Mouse (Mus musculus): ENCODE measurements at regions not wholly inside any gene's neighbourhood (a gene's known extent, or its start where the extent isn't known, plus 50 kb on each side); places are given as distances from the start of the nearest gene placed in this dataset.
A peak's percentile ranks its signal among the peaks of the same experiment; 100 is the strongest.

DNA sequence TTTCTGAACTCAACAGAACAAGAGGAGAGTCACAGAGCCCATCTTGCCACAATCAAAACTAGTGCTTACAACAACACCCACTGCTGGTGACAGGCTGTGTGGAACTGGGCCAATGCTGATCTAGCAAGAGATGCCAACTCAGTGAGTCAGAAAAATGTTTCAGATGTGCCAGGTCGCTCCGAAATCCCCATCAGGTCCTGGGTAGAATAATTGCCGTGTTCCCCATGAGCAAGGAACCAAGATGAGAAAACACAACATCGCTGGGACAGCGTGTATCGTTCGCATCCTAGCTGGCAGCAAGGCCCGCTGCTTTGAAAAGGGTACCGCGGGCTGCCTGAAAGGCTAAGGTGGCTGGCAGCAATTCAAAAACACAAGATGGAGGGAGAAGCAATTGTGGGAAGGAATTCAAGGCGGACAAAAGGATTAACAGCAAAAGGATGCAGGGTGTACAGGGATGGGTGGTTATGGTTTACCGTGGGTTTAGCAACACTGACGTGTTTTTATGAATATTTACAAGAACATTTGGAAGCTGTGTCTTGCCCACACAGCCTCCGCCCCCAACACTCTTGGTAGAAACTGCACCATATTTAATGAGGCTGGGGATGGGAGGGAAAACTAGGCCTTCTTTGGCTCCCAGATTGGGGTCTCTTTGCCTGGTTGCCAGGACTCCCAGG, 229.7 kb upstream of the G2e3 start:
- WGBS = 75% methylated on average over 14 of the region's 14 CpGs
- Histone ChIP-seq H3K4me3 (no peak overlapping the region), H3K36me3 (no peaks in the 10 kb centered on the region), H3K4me1 (no peaks in the 10 kb centered on the region), H3K9ac (no peak overlapping the region), H3K27ac (no peak overlapping the region), H3K9me3 (no peaks in the 10 kb centered on the region), H3K4me2 (no peak overlapping the region), H3K27me3 (no peaks in the 10 kb centered on the region)
- ATAC-seq (ENCODE audit: insufficient number of reproducible peaks, low FRiP score, low TSS enrichment, low read depth) = peak; percentile 30; the same call in 1 of the 2 replicates

GRCm38 (mm10) chr12:51117436-51118020, 230.3 kb upstream of the G2e3 start:
- no peak overlapping the region for H3K4me2 ChIP-seq

DNA sequence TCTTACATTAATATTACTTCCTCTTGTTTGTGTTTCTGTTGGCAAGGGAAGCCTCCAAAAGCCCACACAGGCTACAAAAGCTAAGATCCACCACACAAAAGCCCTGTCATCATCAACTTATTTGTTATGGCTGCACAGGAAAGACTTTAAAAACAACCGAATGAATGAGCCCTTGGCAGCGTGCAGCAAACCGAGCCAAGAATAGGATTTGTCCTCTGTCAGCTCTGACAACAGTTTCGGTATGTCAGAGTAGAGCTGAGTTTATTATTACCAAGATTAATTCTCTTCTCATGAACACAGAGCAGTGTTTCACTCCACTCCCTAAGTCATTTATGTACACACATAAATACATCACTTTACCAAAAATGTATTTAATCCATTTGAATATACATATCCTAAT, 236.1 kb upstream of the G2e3 start:
- H3K4me3 ChIP-seq = no peak overlapping the region
- WGBS = 69% methylated on average over 4 of the region's 4 CpGs
- no peaks in the 10 kb centered on the region for H3K27me3 ChIP-seq
- H3K4me1 ChIP-seq = no peaks in the 10 kb centered on the region
- no peaks in the 10 kb centered on the region for H3K9me3 ChIP-seq
- no peak overlapping the region for H3K27ac ChIP-seq
- H3K4me2 ChIP-seq = no peak overlapping the region
- no peak overlapping the region for H3K9ac ChIP-seq
- no peaks in the 10 kb centered on the region for H3K36me3 ChIP-seq
- ATAC-seq (ENCODE audit: insufficient number of reproducible peaks, low FRiP score, low TSS enrichment, low read depth) = no peak

More at GRCm38 (mm10) chr12:51117436-51118020, 230.3 kb upstream of the G2e3 start:
- no peaks in the 10 kb centered on the region for H3K4me1 ChIP-seq
- no peak overlapping the region for H3K9ac ChIP-seq
- no peaks in the 10 kb centered on the region for H3K36me3 ChIP-seq
- WGBS = 69% methylated on average over 8 of the region's 8 CpGs
- H3K9me3 ChIP-seq = no peaks in the 10 kb centered on the region
- H3K4me3 ChIP-seq = no peak overlapping the region
- ATAC-seq (ENCODE audit: insufficient number of reproducible peaks, low FRiP score, low TSS enrichment, low read depth) = no peak
- no peak overlapping the region for H3K27ac ChIP-seq
- H3K27me3 ChIP-seq = no peaks in the 10 kb centered on the region

DNA sequence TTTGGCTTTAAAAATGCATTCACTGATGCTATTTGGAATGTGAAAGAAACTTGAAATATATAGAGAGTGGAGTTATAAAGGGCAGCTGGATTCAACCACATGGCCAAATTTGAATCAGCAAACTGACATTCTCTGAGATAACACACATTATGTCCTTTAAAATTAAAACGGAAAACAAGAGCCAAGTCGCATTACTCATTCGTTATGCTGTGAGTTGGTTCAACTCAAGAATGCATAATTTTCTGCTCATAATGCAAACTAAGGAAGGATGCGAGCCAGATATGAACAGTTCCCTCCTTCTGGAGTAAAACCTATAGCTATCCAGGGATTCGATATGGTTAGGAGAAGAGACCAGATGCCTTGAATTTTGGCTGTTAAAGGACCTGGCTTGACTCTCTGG, 239.8 kb upstream of the G2e3 start:
- Histone ChIP-seq H3K27me3 (no peaks in the 10 kb centered on the region), H3K9ac (no peak overlapping the region)
- no peak for ATAC-seq (ENCODE audit: insufficient number of reproducible peaks, low FRiP score, low TSS enrichment, low read depth)

DNA sequence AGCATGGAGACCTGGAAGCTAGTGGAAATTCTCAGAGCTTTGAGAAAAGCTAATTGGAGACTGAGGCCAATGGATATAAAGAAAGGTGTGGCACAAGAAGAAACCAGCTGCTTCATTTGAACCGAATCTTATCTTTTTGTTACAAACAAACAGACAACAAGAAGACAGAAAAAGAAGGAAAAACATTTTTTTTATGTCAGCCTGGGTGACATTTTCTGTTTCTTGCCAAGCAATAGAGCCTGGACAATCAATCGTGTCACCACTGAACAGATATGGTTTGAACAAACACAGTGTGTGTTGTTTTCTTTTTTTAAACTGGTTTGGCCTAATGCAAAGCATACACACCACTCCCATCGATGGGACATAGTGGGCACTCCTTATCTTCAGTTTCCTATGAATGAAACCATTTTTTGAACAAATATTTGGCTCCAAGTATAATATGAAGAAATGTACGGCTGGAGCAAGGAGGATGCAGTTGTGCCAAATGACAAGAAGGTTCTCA, 244.3 kb upstream of the G2e3 start:
- Histone ChIP-seq H3K9ac (no peak overlapping the region), H3K4me2 (no peak overlapping the region), H3K27ac (no peak overlapping the region), H3K36me3 (no peaks in the 10 kb centered on the region), H3K9me3 (no peaks in the 10 kb centered on the region), H3K4me1 (no peaks in the 10 kb centered on the region), H3K4me3 (no peak overlapping the region), H3K27me3 (no peaks in the 10 kb centered on the region)
- ATAC-seq (ENCODE audit: insufficient number of reproducible peaks, low FRiP score, low TSS enrichment, low read depth) = no peak
- WGBS = 87% methylated on average over 4 of the region's 4 CpGs

More for the DNA sequence above, 239.8 kb upstream of the G2e3 start:
- Histone ChIP-seq H3K36me3 (no peaks in the 10 kb centered on the region), H3K27ac (no peak overlapping the region), H3K9me3 (no peaks in the 10 kb centered on the region), H3K4me2 (no peak overlapping the region), H3K4me1 (no peaks in the 10 kb centered on the region), H3K4me3 (no peak overlapping the region)
- WGBS = 82% methylated on average over 5 of the region's 5 CpGs

GRCm38 (mm10) chr12:51101636-51102035, 246.2 kb upstream of the G2e3 start:
- H3K36me3 ChIP-seq = no peaks in the 10 kb centered on the region
- ATAC-seq (ENCODE audit: insufficient number of reproducible peaks, low FRiP score, low TSS enrichment, low read depth) = no peak
- H3K4me3 ChIP-seq = no peak overlapping the region
- no peak overlapping the region for H3K4me2 ChIP-seq
- no peaks in the 10 kb centered on the region for H3K9me3 ChIP-seq
- no peaks in the 10 kb centered on the region for H3K4me1 ChIP-seq
- H3K9ac ChIP-seq = no peak overlapping the region
- WGBS = 72% methylated on average over 6 of the region's 6 CpGs
- no peaks in the 10 kb centered on the region for H3K27me3 ChIP-seq
- no peak overlapping the region for H3K27ac ChIP-seq

DNA sequence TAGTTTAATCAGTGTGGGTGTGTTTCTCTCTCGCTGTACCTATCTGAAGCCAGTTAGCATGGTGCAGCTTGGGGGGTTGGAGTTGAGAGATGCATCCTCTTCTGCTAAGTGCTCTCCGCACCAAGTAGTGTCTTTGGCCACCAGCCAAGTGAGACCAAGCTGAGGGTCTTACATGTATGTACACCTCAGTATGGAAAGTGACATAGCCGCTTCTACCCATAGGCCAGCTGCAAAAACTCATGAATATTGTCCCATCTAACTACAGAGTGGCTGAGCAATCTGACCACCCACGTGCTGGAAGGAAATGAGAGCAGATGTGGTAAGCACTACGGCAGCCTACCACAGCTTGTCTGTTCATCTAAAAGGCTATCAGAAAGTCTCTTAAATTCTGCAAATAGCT, 247.0 kb upstream of the G2e3 start:
- Histone ChIP-seq H3K9me3 (no peaks in the 10 kb centered on the region), H3K27ac (no peak overlapping the region), H3K4me3 (no peak overlapping the region), H3K27me3 (no peaks in the 10 kb centered on the region), H3K9ac (no peak overlapping the region), H3K4me1 (no peaks in the 10 kb centered on the region), H3K36me3 (no peaks in the 10 kb centered on the region), H3K4me2 (no peak overlapping the region)
- ATAC-seq (ENCODE audit: insufficient number of reproducible peaks, low FRiP score, low TSS enrichment, low read depth) = no peak
- WGBS = 71% methylated on average over 5 of the region's 5 CpGs

DNA sequence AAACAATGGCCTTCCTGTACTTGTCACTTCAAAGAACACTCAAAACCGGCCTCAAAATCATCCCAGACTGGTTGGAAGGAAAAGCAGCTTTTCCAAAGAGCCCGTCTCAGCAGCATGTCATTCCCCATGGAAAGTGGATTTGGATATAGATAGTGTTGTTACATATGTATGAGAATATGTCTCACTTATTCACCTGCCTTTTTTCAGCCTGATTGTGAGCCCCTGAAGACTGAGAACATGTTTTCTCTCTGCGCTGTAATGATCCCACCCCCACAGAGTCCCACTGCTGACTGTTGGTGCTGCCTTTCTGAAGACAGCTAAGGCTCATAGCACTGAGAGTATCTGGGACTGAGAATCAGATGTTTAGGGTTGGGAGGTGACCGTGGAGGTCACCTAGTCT, 251.9 kb upstream of the G2e3 start:
- Histone ChIP-seq H3K27me3 (no peaks in the 10 kb centered on the region), H3K36me3 (no peaks in the 10 kb centered on the region), H3K27ac (no peak overlapping the region), H3K4me2 (no peak overlapping the region), H3K4me1 (no peaks in the 10 kb centered on the region), H3K9me3 (no peaks in the 10 kb centered on the region), H3K4me3 (no peak overlapping the region), H3K9ac (no peak overlapping the region)
- 69% methylated on average over 4 of the region's 4 CpGs for WGBS
- ATAC-seq (ENCODE audit: insufficient number of reproducible peaks, low FRiP score, low TSS enrichment, low read depth) = no peak

DNA sequence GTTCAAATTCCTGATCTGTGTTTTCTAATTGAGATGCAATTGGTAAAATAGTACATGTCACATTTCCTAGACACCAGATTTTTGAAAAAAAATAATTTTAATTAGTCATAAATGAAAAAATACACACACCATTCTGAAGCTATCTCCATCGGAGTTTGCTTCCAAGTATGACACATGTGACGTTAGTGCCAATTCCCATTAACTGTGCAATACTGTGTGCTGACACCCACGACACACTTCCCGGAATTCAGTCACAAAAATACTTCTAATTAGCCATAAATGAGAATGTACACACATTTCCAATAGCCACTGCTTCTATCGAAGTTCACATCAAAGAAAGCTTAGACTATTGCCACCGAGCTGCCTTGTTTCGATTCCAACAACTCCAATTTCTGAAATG, 258.5 kb upstream of the G2e3 start:
- no peak overlapping the region for H3K4me3 ChIP-seq
- H3K36me3 ChIP-seq = no peaks in the 10 kb centered on the region
- no peak for ATAC-seq (ENCODE audit: insufficient number of reproducible peaks, low FRiP score, low TSS enrichment, low read depth)
- no peaks in the 10 kb centered on the region for H3K4me1 ChIP-seq
- H3K9me3 ChIP-seq = no peaks in the 10 kb centered on the region
- no peak overlapping the region for H3K4me2 ChIP-seq
- 75% methylated on average over 7 of the region's 7 CpGs for WGBS
- no peak overlapping the region for H3K27ac ChIP-seq
- H3K9ac ChIP-seq = no peak overlapping the region
- H3K27me3 ChIP-seq = peaks cover 3% of the 10 kb centered on the region; the same call in 1 of the 2 replicates

DNA sequence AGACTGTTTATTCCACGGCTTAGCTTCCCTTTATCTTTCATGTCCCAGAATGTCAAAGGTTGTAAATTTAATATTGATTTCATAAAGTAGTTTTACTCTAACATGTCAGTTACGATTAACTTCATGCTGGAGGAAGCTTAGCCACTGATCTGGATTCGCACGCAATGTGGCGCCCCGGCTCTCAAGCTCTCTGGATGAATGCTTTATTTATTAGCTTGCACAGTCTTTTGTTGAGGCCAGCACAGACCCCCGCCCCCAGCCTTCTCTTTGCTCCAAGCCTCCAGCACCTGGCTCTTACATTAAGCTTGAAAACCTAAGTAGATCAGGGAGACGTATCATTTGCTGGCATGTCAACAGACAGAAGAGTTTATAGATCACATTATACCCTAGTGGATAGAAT, 266.1 kb upstream of the G2e3 start:
- no peaks in the 10 kb centered on the region for H3K36me3 ChIP-seq
- H3K27ac ChIP-seq = no peak overlapping the region
- no peak for ATAC-seq (ENCODE audit: insufficient number of reproducible peaks, low FRiP score, low TSS enrichment, low read depth)
- no peaks in the 10 kb centered on the region for H3K9me3 ChIP-seq
- H3K4me1 ChIP-seq = no peaks in the 10 kb centered on the region
- H3K4me2 ChIP-seq = no peak overlapping the region
- 69% methylated on average over 8 of the region's 8 CpGs for WGBS
- no peak overlapping the region for H3K4me3 ChIP-seq
- H3K9ac ChIP-seq = no peak overlapping the region
- H3K27me3 ChIP-seq = peaks cover 2% of the 10 kb centered on the region; the same call in 1 of the 2 replicates

- H3K36me3 ChIP-seq = no peaks in the 10 kb centered on the region
- no peaks in the 10 kb centered on the region for H3K27me3 ChIP-seq
- no peak overlapping the region for H3K27ac ChIP-seq
- no peak overlapping the region for H3K4me3 ChIP-seq
- H3K4me2 ChIP-seq = no peak overlapping the region
- no peak overlapping the region for H3K9ac ChIP-seq
- WGBS = 71% methylated on average over 1 of the region's 1 CpGs
- ATAC-seq (ENCODE audit: insufficient number of reproducible peaks, low FRiP score, low TSS enrichment, low read depth) = no peak
- no peaks in the 10 kb centered on the region for H3K4me1 ChIP-seq
- H3K9me3 ChIP-seq = no peaks in the 10 kb centered on the region
These were observed 274.4 kb upstream of the G2e3 start for GRCm38 (mm10) chr12:51073503-51073902.

- H3K27ac ChIP-seq = no peak overlapping the region
- no peaks in the 10 kb centered on the region for H3K36me3 ChIP-seq
- no peaks in the 10 kb centered on the region for H3K27me3 ChIP-seq
- H3K9ac ChIP-seq = no peak overlapping the region
- H3K9me3 ChIP-seq = no peaks in the 10 kb centered on the region
- H3K4me3 ChIP-seq = no peak overlapping the region
- ATAC-seq (ENCODE audit: insufficient number of reproducible peaks, low FRiP score, low TSS enrichment, low read depth) = no peak
- whole genome bisulfite sequencing = 76% methylated on average over 3 of the region's 3 CpGs
- peaks cover 6% of the 10 kb centered on the region; the same call in 1 of the 2 replicates for H3K4me1 ChIP-seq
- H3K4me2 ChIP-seq = no peak overlapping the region
These were observed 286.9 kb upstream of the G2e3 start for GRCm38 (mm10) chr12:51060931-51061330.

Data from limb, embryonic 15.5 days (tissue).